Mouse (Mus musculus) gastrocnemius, postnatal 4 days (tissue): ENCODE measurements around the gene Vim. TPM values are rescaled to one million over a fixed set of nuclear protein-coding genes. Genes with fewer than 3 reads are reported as not detected.
"Not testable (repeated sequence)": the region's sequence is repeated elsewhere in the genome, so short reads cannot be mapped to it uniquely, and the experiment has no call there.

Source experiments
- DNase-seq, 2 experiments: peaks; one replicate each; pipeline ENCODE4 v3.0.0; 2021 to 2022; ENCODE audit warnings: low spot score in 2 of 2, mixed read lengths in 2 of 2
- total RNA-seq, 2 experiments: library from RNA; stranded (reverse); gene quantifications; 2 replicates each; pipeline ENCODE4 v1.2.3; 2021

Gene Vim
- total RNA-seq, 2 experiments from 2014 or later: 1,312 to 1,441 TPM

- DNase-seq: no peak
These were observed 14.0 kb upstream of the Vim start for GRCm38 (mm10) chr2:13559729-13560128.

DNA sequence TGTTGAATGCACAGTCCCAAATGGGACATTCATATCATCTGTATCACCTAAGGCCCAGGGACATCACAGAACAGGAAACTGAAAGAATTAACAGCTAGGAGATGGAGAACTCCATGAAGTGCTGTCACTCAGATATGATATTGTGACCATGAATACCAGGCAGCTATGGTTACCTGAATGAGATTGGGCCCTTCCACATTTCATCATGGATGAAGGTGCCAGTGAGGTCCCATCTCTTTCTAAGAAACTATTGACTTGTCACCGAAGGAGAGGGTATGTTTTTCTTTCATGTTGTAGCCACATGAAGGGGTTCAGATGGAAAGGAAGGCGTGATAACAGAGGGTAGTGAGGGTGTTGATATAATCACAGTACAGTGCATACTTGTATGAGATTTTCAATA lies 13.3 kb upstream of the Vim start:
- DNase-seq: no peak

GRCm38 (mm10) chr2:13570122-13570521 lies 3.6 kb upstream of the Vim start:
- DNase-seq: no peak

DNA sequence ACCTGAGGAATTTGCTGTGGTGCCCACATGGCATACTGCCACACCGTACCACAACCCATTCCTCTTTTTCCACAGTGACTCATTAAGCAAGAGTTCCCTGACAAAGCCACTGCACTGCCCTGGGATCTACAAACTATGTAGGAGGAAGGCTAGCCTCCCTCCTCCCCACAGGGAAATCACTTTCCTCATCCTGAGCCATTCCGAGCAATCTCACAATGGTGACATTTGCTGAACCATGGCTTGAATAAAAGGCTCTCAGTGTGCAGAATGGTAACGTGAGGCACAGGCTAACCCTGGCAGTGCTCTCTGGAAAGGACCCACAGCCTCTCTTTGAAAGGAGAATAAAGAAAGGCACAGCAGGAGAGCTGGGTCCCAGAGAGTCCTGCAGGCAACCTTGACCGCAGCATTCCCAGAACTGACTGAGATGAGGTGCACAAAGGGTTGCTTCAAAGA lies 1.6 kb upstream of the Vim start:
- no peak for DNase-seq

GRCm38 (mm10) chr2:13572647-13573407 lies 900 bp upstream of the Vim start:
- no peak for DNase-seq

DNA sequence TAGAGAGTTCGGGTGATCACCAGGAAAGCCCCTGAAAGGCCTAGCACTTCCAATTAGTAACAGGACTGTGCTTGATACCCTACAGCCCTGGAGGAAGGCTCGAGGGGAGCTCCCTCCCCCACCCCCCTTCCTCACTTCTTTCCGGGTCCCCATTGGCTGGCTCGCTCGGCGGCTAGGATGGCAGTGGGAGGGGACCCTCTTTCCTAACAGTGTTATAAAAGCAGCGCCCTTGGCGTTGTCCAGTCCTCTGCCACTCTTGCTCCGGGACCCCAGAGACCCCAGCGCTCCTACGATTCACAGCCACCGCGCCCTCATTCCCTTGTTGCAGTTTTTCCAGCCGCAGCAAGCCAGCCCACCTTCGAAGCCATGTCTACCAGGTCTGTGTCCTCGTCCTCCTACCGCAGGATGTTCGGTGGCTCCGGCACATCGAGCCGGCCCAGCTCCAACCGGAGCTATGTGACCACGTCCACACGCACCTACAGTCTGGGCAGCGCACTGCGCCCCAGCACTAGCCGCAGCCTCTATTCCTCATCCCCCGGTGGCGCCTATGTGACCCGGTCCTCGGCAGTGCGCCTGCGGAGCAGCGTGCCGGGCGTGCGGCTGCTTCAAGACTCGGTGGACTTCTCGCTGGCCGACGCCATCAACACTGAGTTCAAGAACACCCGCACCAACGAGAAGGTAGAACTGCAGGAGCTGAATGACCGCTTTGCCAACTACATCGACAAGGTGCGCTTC lies 506 bp downstream of the Vim start:
- peak; percentile 73 to 89 for DNase-seq

DNA sequence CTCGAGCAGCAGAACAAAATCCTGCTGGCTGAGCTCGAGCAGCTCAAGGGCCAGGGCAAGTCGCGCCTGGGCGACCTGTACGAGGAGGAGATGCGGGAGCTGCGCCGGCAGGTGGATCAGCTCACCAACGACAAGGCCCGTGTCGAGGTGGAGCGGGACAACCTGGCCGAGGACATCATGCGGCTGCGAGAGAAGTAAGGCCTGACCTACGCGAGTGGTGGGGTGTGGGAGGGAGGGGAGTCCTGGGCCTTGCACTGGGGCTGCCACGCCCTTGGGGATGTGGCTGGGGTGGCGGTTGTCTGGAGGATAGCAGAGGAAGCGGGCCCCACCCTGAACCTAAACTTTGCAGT lies 1.0 kb downstream of the Vim start:
- peak; percentile 35 to 53 for DNase-seq

DNA sequence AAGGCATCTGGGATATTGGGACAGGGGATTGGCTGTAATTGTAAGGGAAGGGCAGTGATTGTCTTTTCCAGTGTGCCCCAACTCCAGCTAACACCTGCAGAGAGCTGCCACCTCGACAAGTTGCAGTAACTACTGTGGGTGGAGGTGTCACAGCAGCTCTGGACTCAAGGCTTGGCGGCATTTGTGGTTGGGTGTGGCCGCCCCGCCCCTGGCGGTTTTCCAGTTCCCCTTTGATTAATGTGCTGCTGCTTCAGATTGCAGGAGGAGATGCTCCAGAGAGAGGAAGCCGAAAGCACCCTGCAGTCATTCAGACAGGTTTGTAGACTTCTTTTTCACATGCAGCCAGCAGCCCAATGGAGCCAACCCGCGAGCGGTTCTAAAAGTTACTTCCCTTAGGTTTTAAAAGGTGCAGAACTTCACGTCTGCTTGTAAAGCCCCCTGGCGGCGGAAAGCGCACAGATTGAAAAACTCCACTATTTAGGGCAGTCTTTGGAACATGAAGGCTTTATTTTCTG lies 1.6 kb downstream of the Vim start:
- peak; percentile 58 to 81 for DNase-seq

DNA sequence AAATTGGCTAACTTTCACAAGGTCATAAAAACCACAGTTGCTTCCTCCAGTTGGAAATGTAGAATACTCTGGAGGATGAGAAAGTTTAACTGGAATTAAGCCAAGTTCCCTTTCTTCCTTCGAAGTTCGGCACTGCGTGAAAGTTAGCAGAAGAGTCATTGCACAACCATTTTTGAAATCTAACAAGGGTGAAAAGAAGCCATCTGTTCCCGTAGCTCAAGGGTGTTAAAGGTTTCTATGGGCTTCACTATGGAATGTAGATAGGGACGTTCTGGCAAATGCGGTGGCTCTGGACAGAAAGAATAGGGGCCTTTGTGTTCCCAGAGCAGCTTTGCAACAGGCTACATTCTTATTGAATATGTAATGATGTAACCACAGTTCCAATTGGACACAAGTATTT lies 2.2 kb downstream of the Vim start:
- peak in 1 of 2 experiments; percentile 22 for DNase-seq

GRCm38 (mm10) chr2:13577399-13577798 lies 3.7 kb downstream of the Vim start:
- DNase-seq: no peak

- no peak for DNase-seq
These were observed 4.9 kb downstream of the Vim start for GRCm38 (mm10) chr2:13578473-13579152.

GRCm38 (mm10) chr2:13579315-13579714 lies 5.6 kb downstream of the Vim start:
- DNase-seq: no peak

- DNase-seq: peak in 1 of 2 experiments; percentile 16
These were observed 6.3 kb downstream of the Vim start for GRCm38 (mm10) chr2:13579991-13580390.

- no peak for DNase-seq
These were observed 8.5 kb downstream of the Vim start for GRCm38 (mm10) chr2:13582184-13582583.

- not testable (repeated sequence) for DNase-seq
These were observed 10.0 kb downstream of the Vim start for GRCm38 (mm10) chr2:13583746-13584145.

- no peak for DNase-seq
These were observed 19.6 kb downstream of the Vim start for GRCm38 (mm10) chr2:13593328-13593727.

- DNase-seq: no peak
These were observed 23.4 kb downstream of the Vim start for GRCm38 (mm10) chr2:13596965-13597656.

GRCm38 (mm10) chr2:13598166-13598565 lies 24.4 kb downstream of the Vim start:
- DNase-seq: no peak

- no peak for DNase-seq
These were observed 29.4 kb downstream of the Vim start for GRCm38 (mm10) chr2:13603093-13603492.

GRCm38 (mm10) chr2:13603636-13604035 lies 29.9 kb downstream of the Vim start:
- not testable (repeated sequence) for DNase-seq
